8 mouse cellular contexts compared by ENCODE assay signal in genomic region chr11:57962382-57963285, GRCm38 (mm10). TPM values are rescaled to one million over a fixed set of nuclear protein-coding genes. Genes with fewer than 3 reads are reported as not detected.
DNase-seq lines count a peak whose midpoint lies in the region; ATAC-seq and TF ChIP-seq lines count a peak whose summit lies in the region.

No protein-coding gene starts in this region.

- peak overlapping the region; percentile 55 to 59 (median 59) for H3K4me3 ChIP-seq in CH12.LX (replicated peaks in 1 of 3; ENCODE audit: low read depth in 2 of 3, low read length in 2 of 3, poor library complexity in 1 of 3)
- peak overlapping the region; percentile 66 for H3K4me3 ChIP-seq in forebrain, embryonic 10.5 days
- H3K4me3 ChIP-seq in heart, embryonic 15.5 days = peak overlapping the region; percentile 65
- H3K4me3 ChIP-seq in liver, embryonic 13.5 days (replicated peaks) = peak overlapping the region; percentile 68
- peak overlapping the region; percentile 52 for H3K4me3 ChIP-seq in stomach, embryonic 14.5 days (ENCODE audit: low read depth, low read length)

- 1% methylated on average over 40 of the region's 40 CpGs for WGBS in forebrain, embryonic 10.5 days
- WGBS in heart, embryonic 15.5 days = under 1% methylated on average over 40 of the region's 40 CpGs
- WGBS in liver, embryonic 13.5 days (ENCODE audit: insufficient replicate concordance) = under 1% methylated on average over 40 of the region's 40 CpGs
- 1% methylated on average over 40 of the region's 40 CpGs for WGBS in stomach, embryonic 14.5 days

- peak overlapping the region; percentile 62 for H3K27ac ChIP-seq in CH12.LX (ENCODE audit: insufficient read depth, low read depth)
- H3K27ac ChIP-seq in forebrain, embryonic 10.5 days = peak overlapping the region; percentile 87
- peak overlapping the region; percentile 78 for H3K27ac ChIP-seq in heart, embryonic 15.5 days
- peak overlapping the region; percentile 97 for H3K27ac ChIP-seq in liver, embryonic 13.5 days
- peak overlapping the region; percentile 82 for H3K27ac ChIP-seq in stomach, embryonic 14.5 days (ENCODE audit: low read length)

- H3K9me3 ChIP-seq in CH12.LX (replicated peaks; ENCODE audit: low read length) = peaks cover under 1% of the 10 kb centered on the region
- H3K9me3 ChIP-seq in forebrain, embryonic 10.5 days = no peaks in the 10 kb centered on the region
- no peaks in the 10 kb centered on the region for H3K9me3 ChIP-seq in heart, embryonic 15.5 days (replicated peaks)
- H3K9me3 ChIP-seq in liver, embryonic 13.5 days (replicated peaks) = no peaks in the 10 kb centered on the region
- H3K9me3 ChIP-seq in stomach, embryonic 14.5 days (ENCODE audit: control insufficient read depth, low read depth, low read length) = no peaks in the 10 kb centered on the region; the same call in 1 of the 2 replicates

- H3K27me3 ChIP-seq in CH12.LX (replicated peaks) = no peaks in the 10 kb centered on the region
- peaks cover 21% of the 10 kb centered on the region for H3K27me3 ChIP-seq in forebrain, embryonic 10.5 days (ENCODE audit: poor library complexity, severe bottlenecking)
- H3K27me3 ChIP-seq in heart, embryonic 15.5 days = no peaks in the 10 kb centered on the region
- no peaks in the 10 kb centered on the region for H3K27me3 ChIP-seq in liver, embryonic 13.5 days
- H3K27me3 ChIP-seq in stomach, embryonic 14.5 days (ENCODE audit: control insufficient read depth, insufficient read depth, low read length) = no peaks in the 10 kb centered on the region

- TF ChIP-seq EP300 in CH12.LX (IDR thresholded peaks at IDR 0.05; ENCODE audit: low read length) = peak; percentile 5; the same call in 1 of the 2 replicates

- in situ Hi-C loops in CH12.LX (cut with MboI; ENCODE audit: low pct_ligation_motif_present, low pct_unique_long_range_greater_than_20kb, low sequenced_read_pairs) = loop anchor here (5.0 kb wide), 2 partner anchors 35 to 95 kb away; no protein-coding TSS in a partner anchor

- H3K4me1 ChIP-seq in CH12.LX (ENCODE audit: control insufficient read depth in 1 of 2, insufficient read depth in 2 of 2) = peaks cover 13 to 78% of the 10 kb centered on the region in 2 experiments
- peaks cover 21% of the 10 kb centered on the region for H3K4me1 ChIP-seq in forebrain, embryonic 10.5 days
- peaks cover 11% of the 10 kb centered on the region for H3K4me1 ChIP-seq in heart, embryonic 15.5 days (replicated peaks)
- H3K4me1 ChIP-seq in liver, embryonic 13.5 days (replicated peaks) = peaks cover 71% of the 10 kb centered on the region
- no peaks in the 10 kb centered on the region for H3K4me1 ChIP-seq in stomach, embryonic 14.5 days (ENCODE audit: control insufficient read depth, insufficient read depth, low read length)

- peak overlapping the region; percentile 57 for H3K9ac ChIP-seq in CH12.LX (ENCODE audit: insufficient read depth, low read depth)
- peak overlapping the region; percentile 62 for H3K9ac ChIP-seq in heart, embryonic 15.5 days
- peak overlapping the region; percentile 81 for H3K9ac ChIP-seq in liver, embryonic 13.5 days
- peak overlapping the region; percentile 62 for H3K9ac ChIP-seq in stomach, embryonic 14.5 days (replicated peaks; ENCODE audit: low read depth, low read length)

- dilution Hi-C loops in CH12.LX (cut with MboI; ENCODE audit: extremely low pct_ligation_motif_present, extremely low pct_unique_long_range_greater_than_20kb, low sequenced_read_pairs) = no loop called here

- ATAC-seq in heart, embryonic 15.5 days (replicated peaks; ENCODE audit: insufficient number of reproducible peaks, insufficient read depth, low FRiP score, low read depth) = peak; percentile 90
- ATAC-seq in liver, embryonic 13.5 days (ENCODE audit: low read depth) = peak; percentile 87
- peak; percentile 92 for ATAC-seq in stomach, embryonic 14.5 days (ENCODE audit: insufficient number of reproducible peaks, insufficient read depth, low FRiP score, low read depth)

- TF ChIP-seq POLR2A in CH12.LX (IDR thresholded peaks at IDR 0.05; ENCODE audit: low read depth, low read length) = peak; percentile 71

- no peak; the same call in 1 of the 2 replicates for TF ChIP-seq RAD21 in CH12.LX (IDR thresholded peaks at IDR 0.05; ENCODE audit: low read depth, low read length)

- TF ChIP-seq CTCF in CH12.LX (conservative IDR thresholded peaks at IDR 0.05 in 1 of 2, IDR thresholded peaks at IDR 0.05 in 1 of 2; ENCODE audit: low read depth in 2 of 2, low read length in 2 of 2) = no peak

- H3K36me3 ChIP-seq in CH12.LX (replicated peaks in 1 of 2; ENCODE audit: control insufficient read depth in 1 of 2, insufficient read depth in 1 of 2, low read length in 1 of 2) = no peaks in the 10 kb centered on the region
- H3K36me3 ChIP-seq in forebrain, embryonic 10.5 days (replicated peaks) = no peaks in the 10 kb centered on the region
- H3K36me3 ChIP-seq in heart, embryonic 15.5 days = no peaks in the 10 kb centered on the region
- no peaks in the 10 kb centered on the region for H3K36me3 ChIP-seq in liver, embryonic 13.5 days
- no peaks in the 10 kb centered on the region for H3K36me3 ChIP-seq in stomach, embryonic 14.5 days (ENCODE audit: control insufficient read depth, insufficient read depth, low read length)

- H3K79me2 ChIP-seq in CH12.LX (replicated peaks; ENCODE audit: control insufficient read depth, extremely low read depth, insufficient read depth, poor library complexity, severe bottlenecking) = no peaks in the 10 kb centered on the region

- peak overlapping the region; percentile 37 for H3K4me2 ChIP-seq in CH12.LX (ENCODE audit: insufficient read depth, low read depth, poor library complexity, severe bottlenecking)
- peak overlapping the region; percentile 75 for H3K4me2 ChIP-seq in heart, embryonic 15.5 days
- peak overlapping the region; percentile 87 for H3K4me2 ChIP-seq in liver, embryonic 13.5 days
- H3K4me2 ChIP-seq in stomach, embryonic 14.5 days (replicated peaks; ENCODE audit: low read depth, low read length) = peak overlapping the region; percentile 56

- DNase-seq in CH12.LX (ENCODE audit: extremely low read depth) = peak; percentile 89
- peak; percentile 72 for DNase-seq in c-Kit-positive CD71-negative TER-119-negative erythroid progenitor cells, embryonic 14.5 days (ENCODE audit: low read depth)
- DNase-seq in forebrain, embryonic 10.5 days (ENCODE audit: extremely low spot score, low spot score) = peak; percentile 88
- DNase-seq in kidney, postnatal 14 days = peak; percentile 87
- peak; percentile 85 for DNase-seq in liver, embryonic 13.5 days
- peak; percentile 57 to 60 for DNase-seq in natural killer cell, adult 2 months (ENCODE audit: low spot score in 2 of 2)

TF ChIP-seq in CH12.LX, 34 proteins besides CTCF, POLR2A, EP300 and RAD21 (continues in another document):
- TF ChIP-seq ZC3H11A (IDR thresholded peaks at IDR 0.05; ENCODE audit: low read depth, low read length) = no peak
- TF ChIP-seq MAZ (IDR thresholded peaks at IDR 0.05; ENCODE audit: low read depth, low read length) = peak; percentile 57; the same call in 1 of the 2 replicates
- TF ChIP-seq MXI1 (IDR thresholded peaks at IDR 0.05; ENCODE audit: low read depth, low read length) = no peak; the same call in 1 of the 2 replicates
- no peak for TF ChIP-seq GABPA (IDR thresholded peaks at IDR 0.05; ENCODE audit: insufficient replicate concordance, low read depth, low read length)
- no peak for TF ChIP-seq USF2 (conservative IDR thresholded peaks at IDR 0.05; ENCODE audit: low read depth, low read length)
- TF ChIP-seq ZMIZ1 (IDR thresholded peaks at IDR 0.05; ENCODE audit: low read depth, low read length) = no peak; the same call in 1 of the 2 replicates
- TF ChIP-seq NRF1 (IDR thresholded peaks at IDR 0.05; ENCODE audit: low read depth, low read length) = peak; percentile 45; the same call in 1 of the 2 replicates
- peak; percentile 77 for TF ChIP-seq SIN3A (IDR thresholded peaks at IDR 0.05; ENCODE audit: low read length)
- peak; percentile 56 for TF ChIP-seq MAX (IDR thresholded peaks at IDR 0.05; ENCODE audit: low read length)
- TF ChIP-seq UBTF (IDR thresholded peaks at IDR 0.05; ENCODE audit: low read depth, low read length) = peak; percentile 99
- peak; percentile 71 for TF ChIP-seq ETS1 (conservative IDR thresholded peaks at IDR 0.05; ENCODE audit: low read depth, low read length)
- 0 out of 2 replicates have a peak, but pooled peaks have one; percentile 50 for TF ChIP-seq KAT2A (IDR thresholded peaks at IDR 0.05; ENCODE audit: insufficient replicate concordance, low read length)
- peak; percentile 33; the same call in 1 of the 2 replicates for TF ChIP-seq CHD1 (IDR thresholded peaks at IDR 0.05; ENCODE audit: low read depth, low read length)
- no peak for TF ChIP-seq ELF1 (IDR thresholded peaks at IDR 0.05; ENCODE audit: low read depth, low read length)
- 0 out of 2 replicates have a peak, but pooled peaks have one; percentile 63 for TF ChIP-seq E2F4 (IDR thresholded peaks at IDR 0.05; ENCODE audit: insufficient replicate concordance, low read depth, low read length)
- peak; percentile 55 for TF ChIP-seq HCFC1 (IDR thresholded peaks at IDR 0.05; ENCODE audit: low read depth, low read length)
- peak; percentile 69 for TF ChIP-seq NELFE (IDR thresholded peaks at IDR 0.05; ENCODE audit: low read depth, low read length)
- TF ChIP-seq PAX5 (IDR thresholded peaks at IDR 0.05; ENCODE audit: low read length) = no peak
- TF ChIP-seq ZKSCAN1 (IDR thresholded peaks at IDR 0.05; ENCODE audit: borderline replicate concordance, low read depth, low read length) = no peak
- TF ChIP-seq IRF4 (IDR thresholded peaks at IDR 0.05; ENCODE audit: low read depth, low read length) = peak; percentile 25; the same call in 1 of the 2 replicates
- TF ChIP-seq BHLHE40 (IDR thresholded peaks at IDR 0.05; ENCODE audit: low read depth, low read length) = peak; percentile 92
- TF ChIP-seq JUND (conservative IDR thresholded peaks at IDR 0.05; ENCODE audit: low read depth, low read length) = peak; percentile 40; the same call in 1 of the 2 replicates
- peak; percentile 62; the same call in 1 of the 2 replicates for TF ChIP-seq MAFK (IDR thresholded peaks at IDR 0.05; ENCODE audit: insufficient replicate concordance, low read length)
- TF ChIP-seq TBP (conservative IDR thresholded peaks at IDR 0.05; ENCODE audit: low read depth, low read length) = peak; percentile 91
- TF ChIP-seq TCF12 (IDR thresholded peaks at IDR 0.05; ENCODE audit: low read depth, low read length) = peak; percentile 80

RNA-seq across cellular contexts. Expression of gene Larp1, which starts 46.2 kb away (rescaled TPM):
- 94.1 and 106 TPM in 2 replicates for total RNA-seq in CH12.LX (2012; rRNA removed)
- 33.4 and 38.2 TPM in 2 replicates for total RNA-seq in CH12.LX (2014; rRNA removed)
- 222 and 284 TPM in 2 replicates for polyA plus RNA-seq in CH12.LX (2012; ENCODE audit: insufficient read length, low read depth)
- polyA plus RNA-seq in forebrain, embryonic 10.5 days (2016; fragmentation: Nextera tagmentation; extraction: Ambion mirVana) = 17.3 and 18.6 TPM in 2 replicates
- 11.3 and 15.7 TPM in 2 replicates for polyA plus RNA-seq in heart, embryonic 15.5 days (2015; fragmentation: Nextera tagmentation; extraction: Ambion mirVana)
- polyA plus RNA-seq in liver, embryonic 13.5 days (2015; fragmentation: Nextera tagmentation; extraction: Ambion mirVana) = 19.9 and 21.6 TPM in 2 replicates
- 23.9 and 24.1 TPM in 2 replicates for polyA plus RNA-seq in stomach, embryonic 14.5 days (2014; fragmentation: Nextera tagmentation; extraction: Ambion mirVana)

Comparison
In these comparisons a context has a peak if more than half of its experiments do, and no peak if none do; other contexts are left out.
1. Peak in every context shown above with its lines: DNase-seq, ATAC-seq, H3K4me3 ChIP-seq and H3K27ac ChIP-seq.
2. H3K4me2 ChIP-seq: peak in every context shown above with its lines; median percentile 87 in liver, embryonic 13.5 days; 75 in heart, embryonic 15.5 days; 56 in stomach, embryonic 14.5 days; 37 in CH12.LX.